Mouse (Mus musculus): Measurements from ENCODE around the gene Dyx1c1. TPM values are rescaled to one million over a fixed set of nuclear protein-coding genes. Genes with fewer than 3 reads are reported as not detected.

The Dyx1c1 gene
- polyA plus RNA-seq, 1 experiment from 2014 or later, result 0.74 TPM

- no peak overlapping the region for H3K4me3 ChIP-seq (ENCODE audit: control insufficient read depth in 1 of 2, insufficient read depth in 1 of 2, low read depth in 1 of 2, low read length in 2 of 2)
- no peak for ATAC-seq (ENCODE audit: insufficient number of reproducible peaks, insufficient read depth, low FRiP score, low read depth)
- H3K9me3 ChIP-seq (ENCODE audit: control insufficient read depth, low read length), result no peaks in the 10 kb centered on the region
- no peaks in the 10 kb centered on the region for H3K27me3 ChIP-seq (ENCODE audit: control insufficient read depth, insufficient read depth, low read length)
- H3K27ac ChIP-seq (replicated peaks in 1 of 2; ENCODE audit: control insufficient read depth in 1 of 2, insufficient read depth in 1 of 2, low read depth in 2 of 2, low read length in 2 of 2), result no peak overlapping the region
- H3K4me2 ChIP-seq (ENCODE audit: low read length), result no peak overlapping the region
- H3K9ac ChIP-seq (ENCODE audit: low read length), result no peak overlapping the region
- no peaks in the 10 kb centered on the region for H3K4me1 ChIP-seq (ENCODE audit: control insufficient read depth in 2 of 2, insufficient read depth in 2 of 2, low read length in 2 of 2)
- peaks cover 53% of the 10 kb centered on the region for H3K36me3 ChIP-seq (ENCODE audit: control insufficient read depth, insufficient read depth, low read length)
- 61% methylated on average over 3 of the region's 3 CpGs for WGBS
Observed at GRCm38 (mm10) chr9:73008384-73008783, 49.8 kb downstream of the Dyx1c1 start.

GRCm38 (mm10) chr9:73012629-73013028 lies 54.0 kb downstream of the Dyx1c1 start:
- Histone ChIP-seq H3K27me3 (ENCODE audit: control insufficient read depth, insufficient read depth, low read length) (no peaks in the 10 kb centered on the region), H3K36me3 (ENCODE audit: control insufficient read depth, insufficient read depth, low read length) (peaks cover 77% of the 10 kb centered on the region), H3K4me1 (ENCODE audit: control insufficient read depth in 2 of 2, insufficient read depth in 2 of 2, low read length in 2 of 2) (no peaks in the 10 kb centered on the region), H3K4me2 (ENCODE audit: low read length) (no peak overlapping the region), H3K9me3 (ENCODE audit: control insufficient read depth, low read length) (no peaks in the 10 kb centered on the region), H3K4me3 (ENCODE audit: control insufficient read depth in 1 of 2, insufficient read depth in 1 of 2, low read depth in 1 of 2, low read length in 2 of 2) (no peak overlapping the region), H3K27ac (replicated peaks in 1 of 2; ENCODE audit: control insufficient read depth in 1 of 2, insufficient read depth in 1 of 2, low read depth in 2 of 2, low read length in 2 of 2) (no peak overlapping the region), H3K9ac (ENCODE audit: low read length) (no peak overlapping the region)
- no peak for ATAC-seq (ENCODE audit: insufficient number of reproducible peaks, insufficient read depth, low FRiP score, low read depth)
- WGBS, result 84% methylated on average over 4 of the region's 4 CpGs

- no peak overlapping the region for H3K27ac ChIP-seq (replicated peaks in 1 of 2; ENCODE audit: control insufficient read depth in 1 of 2, insufficient read depth in 1 of 2, low read depth in 2 of 2, low read length in 2 of 2)
- H3K27me3 ChIP-seq (ENCODE audit: control insufficient read depth, insufficient read depth, low read length), result no peaks in the 10 kb centered on the region
- ATAC-seq (ENCODE audit: insufficient number of reproducible peaks, insufficient read depth, low FRiP score, low read depth), result no peak
- no peak overlapping the region for H3K4me2 ChIP-seq (ENCODE audit: low read length)
- 61% methylated on average over 13 of the region's 13 CpGs for WGBS
- no peak overlapping the region for H3K4me3 ChIP-seq (ENCODE audit: control insufficient read depth in 1 of 2, insufficient read depth in 1 of 2, low read depth in 1 of 2, low read length in 2 of 2)
- peaks cover 92% of the 10 kb centered on the region for H3K36me3 ChIP-seq (ENCODE audit: control insufficient read depth, insufficient read depth, low read length)
- no peak overlapping the region for H3K9ac ChIP-seq (ENCODE audit: low read length)
- H3K4me1 ChIP-seq (ENCODE audit: control insufficient read depth in 2 of 2, insufficient read depth in 2 of 2, low read length in 2 of 2), result no peaks in the 10 kb centered on the region
- H3K9me3 ChIP-seq (ENCODE audit: control insufficient read depth, low read length), result no peaks in the 10 kb centered on the region
Observed at GRCm38 (mm10) chr9:73014724-73015123, 56.1 kb downstream of the Dyx1c1 start.

GRCm38 (mm10) chr9:73019841-73020240 lies 61.3 kb downstream of the Dyx1c1 start:
- Histone ChIP-seq H3K27ac (replicated peaks in 1 of 2; ENCODE audit: control insufficient read depth in 1 of 2, insufficient read depth in 1 of 2, low read depth in 2 of 2, low read length in 2 of 2) (no peak overlapping the region), H3K4me2 (ENCODE audit: low read length) (no peak overlapping the region), H3K9me3 (ENCODE audit: control insufficient read depth, low read length) (no peaks in the 10 kb centered on the region), H3K4me1 (ENCODE audit: control insufficient read depth in 2 of 2, insufficient read depth in 2 of 2, low read length in 2 of 2) (no peaks in the 10 kb centered on the region), H3K9ac (ENCODE audit: low read length) (no peak overlapping the region), H3K4me3 (ENCODE audit: control insufficient read depth in 1 of 2, insufficient read depth in 1 of 2, low read depth in 1 of 2, low read length in 2 of 2) (no peak overlapping the region), H3K36me3 (ENCODE audit: control insufficient read depth, insufficient read depth, low read length) (peaks cover 82% of the 10 kb centered on the region), H3K27me3 (ENCODE audit: control insufficient read depth, insufficient read depth, low read length) (no peaks in the 10 kb centered on the region)
- ATAC-seq (ENCODE audit: insufficient number of reproducible peaks, insufficient read depth, low FRiP score, low read depth), result no peak
- 86% methylated on average over 10 of the region's 10 CpGs for WGBS

- no peak for ATAC-seq (ENCODE audit: insufficient number of reproducible peaks, insufficient read depth, low FRiP score, low read depth)
- 85% methylated on average over 5 of the region's 5 CpGs for WGBS
- Histone ChIP-seq H3K27me3 (ENCODE audit: control insufficient read depth, insufficient read depth, low read length) (no peaks in the 10 kb centered on the region), H3K4me3 (ENCODE audit: control insufficient read depth in 1 of 2, insufficient read depth in 1 of 2, low read depth in 1 of 2, low read length in 2 of 2) (no peak overlapping the region), H3K4me2 (ENCODE audit: low read length) (no peak overlapping the region), H3K9me3 (ENCODE audit: control insufficient read depth, low read length) (no peaks in the 10 kb centered on the region), H3K4me1 (ENCODE audit: control insufficient read depth in 2 of 2, insufficient read depth in 2 of 2, low read length in 2 of 2) (peaks cover under 1 to 1% of the 10 kb centered on the region in 2 experiments; a peak in 2 of 4 replicates), H3K36me3 (ENCODE audit: control insufficient read depth, insufficient read depth, low read length) (peaks cover 74% of the 10 kb centered on the region), H3K27ac (replicated peaks in 1 of 2; ENCODE audit: control insufficient read depth in 1 of 2, insufficient read depth in 1 of 2, low read depth in 2 of 2, low read length in 2 of 2) (no peak overlapping the region), H3K9ac (ENCODE audit: low read length) (no peak overlapping the region)
Observed at GRCm38 (mm10) chr9:73020566-73021097, 62.0 kb downstream of the Dyx1c1 start.

Small RNAs within 50 kb of the gene (microRNA-seq; reads per million reads assigned to microRNA genes)
- not detected for gene Gm27353

Other genes starting within 250 kb of the Dyx1c1 start
- gene Prtg, start 151.9 kb upstream of the Dyx1c1 start, polyA plus RNA-seq (2014; fragmentation: Nextera tagmentation; extraction: Ambion mirVana), result 0.82 and 1.1 TPM in 2 replicates
- 2.9 and 3.2 TPM in 2 replicates for gene Pygo1, start 33.1 kb upstream of the Dyx1c1 start, polyA plus RNA-seq (2014; fragmentation: Nextera tagmentation; extraction: Ambion mirVana)
- gene Gm44503, start 67 bp downstream of the Dyx1c1 start, polyA plus RNA-seq (2014; fragmentation: Nextera tagmentation; extraction: Ambion mirVana), result not detected in 2 replicates
- gene Ccpg1os, start 26.6 kb downstream of the Dyx1c1 start, polyA plus RNA-seq (2014; fragmentation: Nextera tagmentation; extraction: Ambion mirVana), result 15.5 and 19.1 TPM in 2 replicates
- 29.8 and 31.3 TPM in 2 replicates for gene Ccpg1, start 26.6 kb downstream of the Dyx1c1 start, polyA plus RNA-seq (2014; fragmentation: Nextera tagmentation; extraction: Ambion mirVana)
- 7.2 and 9.4 TPM in 2 replicates for gene Pigb, start 81.6 kb downstream of the Dyx1c1 start, polyA plus RNA-seq (2014; fragmentation: Nextera tagmentation; extraction: Ambion mirVana)
- gene Rab27a, start 86.1 kb downstream of the Dyx1c1 start, polyA plus RNA-seq (2014; fragmentation: Nextera tagmentation; extraction: Ambion mirVana), result 1.4 and 1.6 TPM in 2 replicates
- gene Khdc3, start 143.1 kb downstream of the Dyx1c1 start, polyA plus RNA-seq (2014; fragmentation: Nextera tagmentation; extraction: Ambion mirVana), result not detected in 2 replicates
- gene Gm20509, start 143.7 kb downstream of the Dyx1c1 start, polyA plus RNA-seq (2014; fragmentation: Nextera tagmentation; extraction: Ambion mirVana), result not detected in 2 replicates
- 87.7 and 92.9 TPM in 2 replicates for gene Rsl24d1, start 154.6 kb downstream of the Dyx1c1 start, polyA plus RNA-seq (2014; fragmentation: Nextera tagmentation; extraction: Ambion mirVana)

Data from heart, embryonic 14.5 days (tissue).